Mouse (Mus musculus): Measurements from ENCODE around the gene Ccdc7a. TPM values are rescaled to one million over a fixed set of nuclear protein-coding genes. Genes with fewer than 3 reads are reported as not detected.

The Ccdc7a gene
- polyA plus RNA-seq, 1 experiment from 2014 or later = not detected

GRCm38 (mm10) chr8:128732254-128732653 is 333.1 kb downstream of the Ccdc7a start:
- H3K9ac ChIP-seq (replicated peaks) = no peak overlapping the region
- no peak overlapping the region for H3K4me2 ChIP-seq
- H3K27me3 ChIP-seq = no peaks in the 10 kb centered on the region
- peaks cover 69% of the 10 kb centered on the region for H3K36me3 ChIP-seq
- H3K9me3 ChIP-seq = no peaks in the 10 kb centered on the region
- ATAC-seq (ENCODE audit: insufficient number of reproducible peaks, insufficient read depth, low FRiP score, low TSS enrichment, low read depth) = no peak
- H3K4me1 ChIP-seq (replicated peaks) = no peaks in the 10 kb centered on the region
- 81% methylated on average over 2 of the region's 2 CpGs for WGBS
- no peak overlapping the region for H3K4me3 ChIP-seq (replicated peaks)
- H3K27ac ChIP-seq = no peak overlapping the region

- Histone ChIP-seq H3K4me2 (no peak overlapping the region), H3K4me3 (replicated peaks) (no peak overlapping the region), H3K36me3 (peaks cover 75% of the 10 kb centered on the region), H3K9ac (replicated peaks) (no peak overlapping the region), H3K9me3 (no peaks in the 10 kb centered on the region), H3K27me3 (no peaks in the 10 kb centered on the region), H3K27ac (no peak overlapping the region), H3K4me1 (replicated peaks) (no peaks in the 10 kb centered on the region)
- no peak for ATAC-seq (ENCODE audit: insufficient number of reproducible peaks, insufficient read depth, low FRiP score, low TSS enrichment, low read depth)
- WGBS = 94% methylated on average over 1 of the region's 1 CpGs
These were observed 338.1 kb downstream of the Ccdc7a start for GRCm38 (mm10) chr8:128727213-128727612.

- no peaks in the 10 kb centered on the region for H3K9me3 ChIP-seq
- ATAC-seq (ENCODE audit: insufficient number of reproducible peaks, insufficient read depth, low FRiP score, low TSS enrichment, low read depth) = peak; percentile 52; the same call in 1 of the 2 replicates
- WGBS = 70% methylated on average over 1 of the region's 1 CpGs
- H3K36me3 ChIP-seq = peaks cover 67% of the 10 kb centered on the region
- no peak overlapping the region for H3K9ac ChIP-seq (replicated peaks)
- H3K27me3 ChIP-seq = no peaks in the 10 kb centered on the region
- no peak overlapping the region for H3K4me3 ChIP-seq (replicated peaks)
- no peak overlapping the region for H3K27ac ChIP-seq
- no peaks in the 10 kb centered on the region for H3K4me1 ChIP-seq (replicated peaks)
- H3K4me2 ChIP-seq = no peak overlapping the region
These were observed 340.5 kb downstream of the Ccdc7a start for GRCm38 (mm10) chr8:128724819-128725218.

GRCm38 (mm10) chr8:128716184-128716583 is 349.1 kb downstream of the Ccdc7a start:
- H3K27me3 ChIP-seq = no peaks in the 10 kb centered on the region
- H3K4me2 ChIP-seq = no peak overlapping the region
- no peaks in the 10 kb centered on the region for H3K4me1 ChIP-seq (replicated peaks)
- H3K27ac ChIP-seq = no peak overlapping the region
- no peaks in the 10 kb centered on the region for H3K9me3 ChIP-seq
- H3K4me3 ChIP-seq (replicated peaks) = no peak overlapping the region
- no peak overlapping the region for H3K9ac ChIP-seq (replicated peaks)
- no peak for ATAC-seq (ENCODE audit: insufficient number of reproducible peaks, insufficient read depth, low FRiP score, low TSS enrichment, low read depth)
- peaks cover 83% of the 10 kb centered on the region for H3K36me3 ChIP-seq

- Histone ChIP-seq H3K27ac (no peak overlapping the region), H3K4me2 (no peak overlapping the region), H3K4me1 (replicated peaks) (no peaks in the 10 kb centered on the region), H3K4me3 (replicated peaks) (no peak overlapping the region), H3K9ac (replicated peaks) (no peak overlapping the region), H3K9me3 (no peaks in the 10 kb centered on the region), H3K36me3 (peaks cover 64% of the 10 kb centered on the region), H3K27me3 (no peaks in the 10 kb centered on the region)
- 51% methylated on average over 3 of the region's 3 CpGs for WGBS
- ATAC-seq (ENCODE audit: insufficient number of reproducible peaks, insufficient read depth, low FRiP score, low TSS enrichment, low read depth) = no peak; the same call in 1 of the 2 replicates
These were observed 356.1 kb downstream of the Ccdc7a start for GRCm38 (mm10) chr8:128709261-128709660.

GRCm38 (mm10) chr8:128704836-128705235 is 360.5 kb downstream of the Ccdc7a start:
- no peaks in the 10 kb centered on the region for H3K4me1 ChIP-seq (replicated peaks)
- no peak for ATAC-seq (ENCODE audit: insufficient number of reproducible peaks, insufficient read depth, low FRiP score, low TSS enrichment, low read depth)
- H3K27ac ChIP-seq = no peak overlapping the region
- 93% methylated on average over 2 of the region's 2 CpGs for WGBS
- no peaks in the 10 kb centered on the region for H3K27me3 ChIP-seq
- H3K4me2 ChIP-seq = no peak overlapping the region
- peaks cover 23% of the 10 kb centered on the region for H3K36me3 ChIP-seq
- H3K9ac ChIP-seq (replicated peaks) = no peak overlapping the region
- no peak overlapping the region for H3K4me3 ChIP-seq (replicated peaks)
- no peaks in the 10 kb centered on the region for H3K9me3 ChIP-seq

GRCm38 (mm10) chr8:128704376-128704775 is 360.9 kb downstream of the Ccdc7a start:
- no peaks in the 10 kb centered on the region for H3K9me3 ChIP-seq
- no peak overlapping the region for H3K27ac ChIP-seq
- H3K36me3 ChIP-seq = peaks cover 23% of the 10 kb centered on the region
- H3K9ac ChIP-seq (replicated peaks) = no peak overlapping the region
- no peak overlapping the region for H3K4me3 ChIP-seq (replicated peaks)
- H3K27me3 ChIP-seq = no peaks in the 10 kb centered on the region
- 88% methylated on average over 1 of the region's 1 CpGs for WGBS
- H3K4me2 ChIP-seq = no peak overlapping the region
- H3K4me1 ChIP-seq (replicated peaks) = no peaks in the 10 kb centered on the region
- ATAC-seq (ENCODE audit: insufficient number of reproducible peaks, insufficient read depth, low FRiP score, low TSS enrichment, low read depth) = no peak

- H3K27ac ChIP-seq = no peak overlapping the region
- H3K27me3 ChIP-seq = no peaks in the 10 kb centered on the region
- no peaks in the 10 kb centered on the region for H3K4me1 ChIP-seq (replicated peaks)
- no peaks in the 10 kb centered on the region for H3K9me3 ChIP-seq
- ATAC-seq (ENCODE audit: insufficient number of reproducible peaks, insufficient read depth, low FRiP score, low TSS enrichment, low read depth) = no peak
- no peak overlapping the region for H3K4me3 ChIP-seq (replicated peaks)
- WGBS = 86% methylated on average over 3 of the region's 3 CpGs
- no peaks in the 10 kb centered on the region for H3K36me3 ChIP-seq
- H3K4me2 ChIP-seq = no peak overlapping the region
- H3K9ac ChIP-seq (replicated peaks) = no peak overlapping the region
These were observed 367.4 kb downstream of the Ccdc7a start for GRCm38 (mm10) chr8:128697945-128698344.

- Histone ChIP-seq H3K9me3 (no peaks in the 10 kb centered on the region), H3K4me2 (no peak overlapping the region), H3K27ac (no peak overlapping the region), H3K9ac (replicated peaks) (no peak overlapping the region), H3K27me3 (no peaks in the 10 kb centered on the region), H3K4me1 (replicated peaks) (no peaks in the 10 kb centered on the region), H3K4me3 (replicated peaks) (no peak overlapping the region), H3K36me3 (no peaks in the 10 kb centered on the region)
- WGBS = 93% methylated on average over 1 of the region's 1 CpGs
- ATAC-seq (ENCODE audit: insufficient number of reproducible peaks, insufficient read depth, low FRiP score, low TSS enrichment, low read depth) = no peak
These were observed 368.5 kb downstream of the Ccdc7a start for GRCm38 (mm10) chr8:128696701-128697397.

- Histone ChIP-seq H3K36me3 (no peaks in the 10 kb centered on the region), H3K27ac (no peak overlapping the region), H3K4me3 (replicated peaks) (no peak overlapping the region), H3K27me3 (no peaks in the 10 kb centered on the region), H3K4me2 (no peak overlapping the region), H3K9me3 (no peaks in the 10 kb centered on the region), H3K4me1 (replicated peaks) (peaks cover 20% of the 10 kb centered on the region), H3K9ac (replicated peaks) (no peak overlapping the region)
- WGBS = 56% methylated on average over 1 of the region's 1 CpGs
- no peak for ATAC-seq (ENCODE audit: insufficient number of reproducible peaks, insufficient read depth, low FRiP score, low TSS enrichment, low read depth)
These were observed 375.3 kb downstream of the Ccdc7a start for GRCm38 (mm10) chr8:128690056-128690455.

- WGBS = 89% methylated on average over 3 of the region's 3 CpGs
- ATAC-seq (ENCODE audit: insufficient number of reproducible peaks, insufficient read depth, low FRiP score, low TSS enrichment, low read depth) = no peak
These were observed 376.6 kb downstream of the Ccdc7a start for GRCm38 (mm10) chr8:128688679-128689078.

GRCm38 (mm10) chr8:128686429-128686990 is 378.8 kb downstream of the Ccdc7a start:
- peak overlapping the region; percentile 99 for H3K27ac ChIP-seq
- no peaks in the 10 kb centered on the region for H3K36me3 ChIP-seq
- peaks cover 20% of the 10 kb centered on the region for H3K4me1 ChIP-seq (replicated peaks)
- H3K4me2 ChIP-seq = peak overlapping the region; percentile 67
- H3K9ac ChIP-seq (replicated peaks) = peak overlapping the region; percentile 98
- no peak for ATAC-seq (ENCODE audit: insufficient number of reproducible peaks, insufficient read depth, low FRiP score, low TSS enrichment, low read depth)
- 0% methylated on average over 2 of the region's 2 CpGs for WGBS
- no peaks in the 10 kb centered on the region for H3K27me3 ChIP-seq
- peak overlapping the region; percentile 83 for H3K4me3 ChIP-seq (replicated peaks)
- H3K9me3 ChIP-seq = no peaks in the 10 kb centered on the region

More at GRCm38 (mm10) chr8:128688679-128689078, 376.6 kb downstream of the Ccdc7a start:
- no peak overlapping the region for H3K4me2 ChIP-seq
- no peak overlapping the region for H3K4me3 ChIP-seq (replicated peaks)
- H3K27ac ChIP-seq = no peak overlapping the region
- no peaks in the 10 kb centered on the region for H3K9me3 ChIP-seq
- H3K36me3 ChIP-seq = no peaks in the 10 kb centered on the region
- H3K9ac ChIP-seq (replicated peaks) = no peak overlapping the region
- peaks cover 20% of the 10 kb centered on the region for H3K4me1 ChIP-seq (replicated peaks)
- no peaks in the 10 kb centered on the region for H3K27me3 ChIP-seq

Data from limb, embryonic 12.5 days (tissue).